Mouse (Mus musculus) kidney, embryonic 14.5 days (tissue): ENCODE measurements around the gene Fam192a. TPM values are rescaled to one million over a fixed set of nuclear protein-coding genes. Genes with fewer than 3 reads are reported as not detected.

Experiments
- ATAC-seq: fragments of 200-750 bp; cut with Nextera tagmentation; 2 replicates; pipeline ENCODE4 v1.8.0; 2017; ENCODE audit warnings: moderate number of reproducible peaks, mild to moderate bottlenecking, moderate TSS enrichment, moderate library complexity; ENCODE audit not compliant: low FRiP score, low TSS enrichment
- H3K27ac ChIP-seq: fragments of 300-500 bp; sonication (generic); 2 replicates; pipeline ENCODE4 v1.5.1; 2014; ENCODE audit warnings: low read depth, mild to moderate bottlenecking, low read length, moderate library complexity, mixed read lengths
- H3K27me3 ChIP-seq: fragments of 300-500 bp; sonication (generic); 2 replicates; pipeline ENCODE4 v1.6.1; 2014; ENCODE audit warnings: mild to moderate bottlenecking, low read length; ENCODE audit not compliant: control insufficient read depth, insufficient read depth
- H3K36me3 ChIP-seq: fragments of 300-500 bp; sonication (generic); 2 replicates; pipeline ENCODE4 v1.6.1; 2014; ENCODE audit warnings: low read length, mixed read lengths; ENCODE audit not compliant: control insufficient read depth, insufficient read depth
- H3K4me1 ChIP-seq: fragments of 300-500 bp; sonication (generic); 2 replicates; pipeline ENCODE4 v1.6.1; 2014; ENCODE audit warnings: low read length, mixed read lengths; ENCODE audit not compliant: control insufficient read depth, insufficient read depth
- H3K4me2 ChIP-seq: fragments of 300-500 bp; sonication (generic); replicated peaks from 2 replicates; pipeline ENCODE4 v1.6.1; 2014; ENCODE audit warnings: low read depth, mild to moderate bottlenecking, low read length
- H3K4me3 ChIP-seq: fragments of 300-500 bp; sonication (generic); 2 replicates; pipeline ENCODE4 v1.5.1; 2014; ENCODE audit warnings: mild to moderate bottlenecking, low read length
- H3K9ac ChIP-seq: fragments of 300-500 bp; sonication (generic); 2 replicates; pipeline ENCODE4 v1.6.1; 2014; ENCODE audit warnings: low read depth, mild to moderate bottlenecking, low read length, moderate library complexity
- H3K9me3 ChIP-seq: fragments of 300-500 bp; sonication (generic); 2 replicates; pipeline ENCODE4 v1.6.1; 2016; ENCODE audit warnings: low read length; ENCODE audit not compliant: control insufficient read depth
- WGBS: fragments of 180-500 bp; shearing (Covaris S2); extraction: QIAGEN DNeasy Blood & Tissue Kit; methylation state at CpG from one replicate; pipeline ENCODE4 v1.1.7; 2014; 5-methylcytosine and 5-hydroxymethylcytosine counted together
- polyA plus RNA-seq: library from polyadenylated mRNA; unstranded; fragments of >200 nt; fragmentation: Nextera tagmentation; extraction: Ambion mirVana; gene quantifications from 2 replicates; pipeline ENCODE4 v1.2.1, GENCODE M21; 2014

Fam192a gene
- polyA plus RNA-seq, 1 experiment from 2014 or later, result 82.1 TPM

DNA sequence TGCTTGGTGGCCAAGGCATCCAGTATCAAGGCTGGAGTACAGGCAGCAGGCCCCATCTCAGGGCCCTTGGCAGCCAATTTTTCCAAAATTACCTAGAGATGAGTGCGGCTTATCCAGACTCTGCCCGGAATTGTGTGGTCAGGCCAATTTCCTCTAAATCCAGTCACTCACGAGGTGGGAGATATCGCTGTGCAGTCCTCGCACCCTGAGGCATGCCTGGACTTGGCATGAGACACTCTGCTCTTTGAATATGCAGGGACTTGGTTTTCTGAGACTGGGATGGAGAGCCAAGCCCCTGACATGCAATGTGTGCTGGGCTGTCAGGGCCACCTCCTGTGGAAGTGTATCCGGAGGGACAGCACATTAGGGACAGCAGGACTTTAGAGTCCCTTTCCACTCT is 35.8 kb downstream of the Fam192a start:
- H3K27ac ChIP-seq, result no peak overlapping the region
- H3K27me3 ChIP-seq, result no peaks in the 10 kb centered on the region
- no peak overlapping the region for H3K4me3 ChIP-seq
- no peaks in the 10 kb centered on the region for H3K9me3 ChIP-seq
- no peak for ATAC-seq
- no peak overlapping the region for H3K9ac ChIP-seq
- H3K36me3 ChIP-seq, result no peaks in the 10 kb centered on the region
- WGBS, result 64% methylated on average over 6 of the region's 6 CpGs
- H3K4me1 ChIP-seq, result peaks cover 4% of the 10 kb centered on the region; the same call in 1 of the 2 replicates
- no peak overlapping the region for H3K4me2 ChIP-seq

DNA sequence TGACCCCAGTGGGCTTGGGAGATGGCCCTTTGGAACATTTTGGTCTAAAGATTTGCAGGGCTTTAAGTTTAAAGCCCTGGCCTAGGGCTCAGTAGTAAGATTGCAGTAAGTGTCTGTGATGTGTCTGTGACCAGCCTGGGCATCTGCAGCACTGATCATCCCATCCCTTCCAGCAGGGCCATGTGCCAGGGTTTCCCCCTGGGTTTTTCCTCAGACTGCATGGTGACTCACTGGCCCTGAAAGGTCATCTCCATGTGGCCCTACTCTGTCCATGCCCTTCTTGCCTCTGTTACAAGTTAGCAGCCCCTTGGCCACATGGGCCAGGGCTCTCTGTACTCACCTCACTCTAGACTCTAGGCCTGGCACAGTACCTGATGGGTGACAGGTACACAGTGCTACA is 37.4 kb downstream of the Fam192a start:
- no peaks in the 10 kb centered on the region for H3K36me3 ChIP-seq
- H3K27me3 ChIP-seq, result no peaks in the 10 kb centered on the region
- H3K4me1 ChIP-seq, result peaks cover 4% of the 10 kb centered on the region; the same call in 1 of the 2 replicates
- ATAC-seq, result no peak
- H3K4me3 ChIP-seq, result no peak overlapping the region
- no peak overlapping the region for H3K4me2 ChIP-seq
- no peaks in the 10 kb centered on the region for H3K9me3 ChIP-seq
- H3K27ac ChIP-seq, result no peak overlapping the region
- no peak overlapping the region for H3K9ac ChIP-seq

DNA sequence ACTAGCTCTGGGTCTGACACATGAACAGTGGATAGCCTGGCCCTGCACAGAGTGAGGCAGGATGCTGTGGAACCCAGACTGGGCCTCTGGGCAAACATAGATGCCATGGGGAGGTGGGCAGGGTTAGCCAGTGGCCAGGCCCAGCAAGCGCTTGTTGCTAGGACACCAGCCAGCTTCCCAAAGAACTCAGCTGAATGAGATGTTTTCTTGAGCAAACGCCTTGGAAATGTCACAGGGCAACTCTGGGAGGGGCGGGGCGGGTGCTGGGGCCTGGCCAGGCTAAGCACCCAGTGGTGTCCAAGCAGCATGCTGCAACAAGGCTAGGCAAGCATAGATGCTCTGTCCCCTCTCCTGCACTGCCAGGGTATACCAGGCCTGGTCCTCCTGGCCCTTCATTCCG is 40.5 kb downstream of the Fam192a start:
- ATAC-seq, result no peak
- Histone ChIP-seq H3K9me3 (no peaks in the 10 kb centered on the region), H3K4me1 (no peaks in the 10 kb centered on the region; the same call in 1 of the 2 replicates), H3K4me2 (no peak overlapping the region), H3K9ac (no peak overlapping the region), H3K4me3 (no peak overlapping the region), H3K27me3 (no peaks in the 10 kb centered on the region), H3K27ac (no peak overlapping the region), H3K36me3 (no peaks in the 10 kb centered on the region)
- WGBS, result 75% methylated on average over 5 of the region's 5 CpGs

DNA sequence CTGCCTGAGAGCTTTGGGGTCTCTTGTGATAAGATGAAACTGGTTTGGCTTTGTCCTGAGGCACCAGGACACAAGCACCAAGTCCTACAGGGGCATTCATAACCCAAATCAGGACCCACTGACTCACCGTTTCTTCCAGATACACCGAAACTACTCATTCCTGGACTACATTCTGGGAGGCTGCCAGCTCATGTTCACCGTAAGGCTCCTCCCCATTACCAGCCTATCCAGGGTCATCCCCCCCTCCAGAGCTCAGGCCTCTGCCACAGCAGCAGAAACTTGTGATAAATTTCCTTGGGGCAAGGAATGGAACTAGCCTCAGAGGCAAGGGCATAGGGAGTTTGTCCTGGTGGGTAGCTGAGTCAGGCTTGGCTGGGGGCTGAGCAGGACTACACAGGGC is 44.5 kb downstream of the Fam192a start:
- no peak overlapping the region for H3K9ac ChIP-seq
- WGBS, result 73% methylated on average over 3 of the region's 3 CpGs
- H3K4me1 ChIP-seq, result no peaks in the 10 kb centered on the region
- no peak overlapping the region for H3K4me3 ChIP-seq
- no peaks in the 10 kb centered on the region for H3K9me3 ChIP-seq
- no peak for ATAC-seq
- H3K27me3 ChIP-seq, result no peaks in the 10 kb centered on the region
- H3K4me2 ChIP-seq, result no peak overlapping the region
- H3K36me3 ChIP-seq, result no peaks in the 10 kb centered on the region
- no peak overlapping the region for H3K27ac ChIP-seq

DNA sequence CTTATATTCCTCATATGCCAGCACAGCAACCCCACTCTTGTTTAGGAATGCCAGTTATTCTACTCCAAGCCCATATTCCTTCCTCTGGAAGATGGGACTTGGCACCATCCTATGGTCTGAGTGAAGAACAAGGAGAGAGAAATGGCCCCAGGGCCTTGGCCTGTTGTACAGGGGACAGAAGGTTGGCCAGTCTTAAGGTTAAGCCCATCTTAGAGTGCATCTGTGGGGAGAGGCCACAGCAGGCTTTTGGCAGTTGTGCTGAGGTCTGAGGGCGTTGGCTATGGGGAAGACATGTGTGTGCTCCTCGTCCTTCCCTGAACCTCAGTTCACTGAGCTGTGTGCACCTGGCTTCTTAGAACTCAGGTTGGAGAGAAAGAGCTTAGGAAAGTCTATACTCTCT is 49.1 kb downstream of the Fam192a start:
- H3K4me2 ChIP-seq, result no peak overlapping the region
- H3K9me3 ChIP-seq, result no peaks in the 10 kb centered on the region
- WGBS, result 88% methylated on average over 2 of the region's 2 CpGs
- no peaks in the 10 kb centered on the region for H3K36me3 ChIP-seq
- no peaks in the 10 kb centered on the region for H3K4me1 ChIP-seq
- no peak for ATAC-seq
- H3K27me3 ChIP-seq, result no peaks in the 10 kb centered on the region
- no peak overlapping the region for H3K9ac ChIP-seq
- H3K4me3 ChIP-seq, result no peak overlapping the region
- H3K27ac ChIP-seq, result no peak overlapping the region

DNA sequence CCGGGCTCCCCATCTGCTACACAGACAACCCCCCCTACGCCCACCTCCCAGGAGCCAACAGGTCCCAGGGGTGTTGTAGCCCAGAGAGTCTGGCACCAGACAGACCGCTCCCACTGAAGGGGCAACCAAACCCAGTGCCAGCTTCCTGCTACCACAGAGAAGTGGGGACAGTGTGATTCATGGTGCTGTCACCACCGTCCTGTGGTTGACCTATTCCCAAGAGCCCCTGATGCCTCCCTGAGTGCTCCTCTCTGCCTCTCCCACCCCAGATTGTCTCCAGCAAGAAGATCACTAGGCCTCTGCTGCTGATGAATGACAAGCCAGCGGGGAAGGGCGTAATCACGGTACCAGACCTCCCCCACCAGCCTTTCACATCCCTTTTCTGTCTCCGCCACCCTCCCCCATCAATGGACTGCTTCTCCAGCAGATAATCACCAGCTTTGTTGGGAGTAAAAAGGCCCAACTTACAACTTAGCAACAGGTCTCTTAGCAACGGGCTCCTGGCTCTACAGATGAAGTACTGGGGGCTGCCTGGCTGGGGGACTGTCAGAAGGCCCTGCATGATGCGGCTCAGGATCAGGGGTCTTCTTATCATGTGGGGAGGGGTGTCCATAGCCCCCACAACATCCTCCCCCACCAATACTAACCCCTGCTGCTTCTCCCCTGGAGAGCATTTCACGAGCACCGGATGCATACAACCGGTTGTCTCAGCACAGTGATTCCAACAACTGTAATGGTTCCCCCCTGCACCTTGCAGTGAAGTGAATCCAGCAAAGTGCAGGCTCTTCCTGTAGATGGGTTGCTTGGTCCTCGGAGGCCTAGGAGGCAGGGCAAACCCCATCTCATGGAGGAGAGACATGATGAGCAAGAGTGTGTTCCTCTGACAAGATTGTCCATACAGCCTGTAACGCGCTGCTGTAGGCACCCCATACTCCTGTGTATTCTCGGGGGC is 50.0 kb downstream of the Fam192a start:
- Histone ChIP-seq H3K4me3 (no peak overlapping the region), H3K4me2 (no peak overlapping the region), H3K9ac (no peak overlapping the region), H3K4me1 (no peaks in the 10 kb centered on the region), H3K27me3 (no peaks in the 10 kb centered on the region), H3K9me3 (no peaks in the 10 kb centered on the region), H3K27ac (no peak overlapping the region), H3K36me3 (no peaks in the 10 kb centered on the region)
- WGBS, result 54% methylated on average over 17 of the region's 17 CpGs
- ATAC-seq, result no peak

DNA sequence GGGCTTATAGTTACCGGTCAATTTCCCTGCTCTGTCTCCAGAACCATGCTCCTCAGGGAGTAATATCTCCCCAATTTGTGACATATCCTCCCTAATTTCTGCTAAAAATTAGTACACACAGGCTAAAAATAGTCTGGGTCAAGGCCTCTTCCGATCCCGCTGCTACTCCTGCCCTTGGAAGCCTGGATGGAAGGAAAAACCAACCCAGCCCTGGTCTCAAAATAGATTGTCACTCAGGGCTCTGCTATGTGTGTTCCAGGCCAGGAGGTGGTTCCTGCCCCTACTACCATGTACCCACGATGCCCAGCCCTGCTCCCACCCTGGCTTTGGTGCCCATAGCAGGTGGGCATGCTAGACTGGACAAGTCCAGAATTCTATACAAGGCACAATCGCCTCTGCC is 51.8 kb downstream of the Fam192a start:
- Histone ChIP-seq H3K4me3 (no peak overlapping the region), H3K27ac (no peak overlapping the region), H3K9ac (no peak overlapping the region), H3K4me2 (no peak overlapping the region), H3K9me3 (no peaks in the 10 kb centered on the region), H3K4me1 (no peaks in the 10 kb centered on the region), H3K27me3 (no peaks in the 10 kb centered on the region), H3K36me3 (no peaks in the 10 kb centered on the region)
- no peak for ATAC-seq
- 76% methylated on average over 5 of the region's 5 CpGs for WGBS

DNA sequence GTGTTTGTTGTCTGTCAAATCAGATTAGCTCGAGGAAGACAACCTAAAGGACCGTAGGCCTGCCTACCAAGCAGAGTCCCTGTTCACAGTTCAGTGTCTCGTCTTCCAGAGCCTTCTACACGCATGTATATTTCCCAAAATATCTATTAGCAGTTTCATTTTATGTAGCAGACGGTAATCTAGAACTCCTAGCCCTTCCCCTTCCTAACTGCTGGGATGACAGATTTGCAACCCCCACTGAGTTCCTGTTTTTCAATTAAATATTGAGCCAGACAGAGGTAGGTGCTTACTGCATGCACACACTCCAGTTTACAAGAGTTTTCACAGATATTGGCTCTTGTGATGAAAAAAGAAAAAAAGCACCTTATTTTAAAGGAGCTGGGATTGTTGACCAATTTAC is 52.3 kb downstream of the Fam192a start:
- no peak for ATAC-seq
- no peak overlapping the region for H3K4me3 ChIP-seq

DNA sequence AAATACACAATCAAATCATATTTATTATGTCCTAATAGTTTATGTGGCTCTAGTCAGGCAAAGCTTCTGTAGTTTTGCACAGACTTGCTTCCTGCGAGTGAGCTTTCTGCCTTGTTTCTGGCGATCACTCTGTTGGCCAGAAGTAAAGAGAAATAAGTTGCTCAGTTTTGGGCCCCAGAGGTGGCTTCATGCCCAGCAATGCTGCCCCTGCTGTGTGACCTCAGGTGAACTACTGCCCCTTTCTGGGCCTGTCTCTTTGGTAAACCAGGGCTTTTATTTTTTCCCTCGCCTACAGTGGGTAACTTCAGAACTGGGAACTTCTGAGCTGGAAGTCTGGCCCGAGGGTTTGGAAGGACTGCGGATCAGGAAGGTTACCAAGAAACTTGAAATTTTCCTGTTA is 52.8 kb downstream of the Fam192a start:
- Histone ChIP-seq H3K36me3 (no peaks in the 10 kb centered on the region), H3K4me1 (no peaks in the 10 kb centered on the region), H3K9me3 (no peaks in the 10 kb centered on the region), H3K9ac (no peak overlapping the region), H3K27ac (no peak overlapping the region), H3K4me3 (no peak overlapping the region), H3K4me2 (no peak overlapping the region), H3K27me3 (no peaks in the 10 kb centered on the region)
- no peak for ATAC-seq
- 82% methylated on average over 5 of the region's 5 CpGs for WGBS

More for the DNA sequence above, 52.3 kb downstream of the Fam192a start:
- no peaks in the 10 kb centered on the region for H3K36me3 ChIP-seq
- no peak overlapping the region for H3K9ac ChIP-seq
- H3K27me3 ChIP-seq, result no peaks in the 10 kb centered on the region
- H3K9me3 ChIP-seq, result no peaks in the 10 kb centered on the region
- H3K4me1 ChIP-seq, result no peaks in the 10 kb centered on the region
- no peak overlapping the region for H3K4me2 ChIP-seq
- WGBS, result 70% methylated on average over 5 of the region's 5 CpGs
- no peak overlapping the region for H3K27ac ChIP-seq
